Mouse (Mus musculus) mature B cell (primary cell): Measurements from ENCODE around the gene Izumo3.
"Not testable (repeated sequence)": the region's sequence is repeated elsewhere in the genome, so short reads cannot be mapped to it uniquely, and the experiment has no call there.

ENCODE experiments used
- in situ Hi-C: fragments of 300-500 bp; cut with MboI; formaldehyde crosslinking; loops from 2 replicates; pipeline ENCODE4 v1.14.3; 2019

The Izumo3 gene

DNA sequence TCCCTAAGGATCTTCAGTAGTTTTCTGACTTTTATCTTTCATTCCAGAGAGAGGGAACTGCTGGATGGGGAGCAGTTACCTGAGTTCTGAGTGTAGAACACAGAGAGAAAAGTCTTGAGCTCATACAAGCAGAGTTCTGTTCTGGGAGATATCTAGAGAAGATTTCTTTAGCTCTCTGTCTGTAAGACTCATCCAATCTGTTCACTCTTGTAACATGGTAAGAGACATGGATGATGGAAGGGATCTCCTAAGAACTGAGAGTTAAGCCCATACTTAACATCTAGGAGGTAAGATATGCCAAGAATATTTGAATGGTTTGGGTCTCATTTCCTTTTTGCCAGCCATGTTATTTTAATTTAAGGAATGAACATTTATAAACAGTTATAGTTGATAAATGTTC, at the start of gene Izumo3:
Gene Izumo3 (minus strand): TSS at position 101 of the 400 bp plus-strand sequence.
- in situ Hi-C loops = no loop called here

DNA sequence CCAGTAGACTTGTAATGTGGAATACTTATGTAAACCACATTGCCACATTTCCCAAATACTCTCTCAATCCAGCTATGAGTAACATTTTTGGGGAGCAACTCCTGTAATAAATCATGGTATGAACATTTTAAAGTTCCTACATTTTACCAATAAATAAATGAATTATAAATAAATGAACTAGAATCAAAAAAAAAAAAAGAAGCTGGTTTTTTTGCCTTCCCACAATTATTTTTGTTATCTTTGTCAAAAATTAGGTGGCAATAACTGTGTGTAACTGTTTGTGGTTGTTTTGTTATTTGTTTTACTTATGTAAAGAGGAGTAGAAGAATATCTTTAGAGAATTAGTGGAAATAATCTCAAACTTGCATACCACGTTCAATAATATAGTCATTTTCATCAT, 44.6 kb upstream of the Izumo3 start, which contains the start of gene Gm12666:
Gene Gm12666 (minus strand): TSS at position 101 of the 400 bp plus-strand sequence.
- in situ Hi-C loops = not testable (repeated sequence)

DNA sequence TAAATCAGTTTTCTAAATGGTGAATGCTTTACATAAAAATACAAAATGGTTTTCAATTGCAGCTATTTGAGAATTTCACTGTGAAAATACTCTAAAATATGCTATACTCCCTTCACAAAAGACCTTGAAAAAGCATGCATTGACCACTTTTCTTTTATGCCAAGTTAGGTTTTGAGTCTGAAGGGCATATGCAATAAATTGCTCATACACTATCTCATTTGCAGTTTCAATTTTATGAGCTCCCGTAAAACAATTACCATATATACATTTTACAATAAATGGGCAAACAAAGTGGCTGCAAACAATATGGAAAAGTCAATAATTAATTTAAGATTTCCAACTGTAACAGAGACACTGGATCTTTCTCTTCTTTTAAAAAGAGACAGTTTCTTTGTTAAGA, 5.6 kb upstream of the Izumo3 start:
- in situ Hi-C loops = no loop called here

DNA sequence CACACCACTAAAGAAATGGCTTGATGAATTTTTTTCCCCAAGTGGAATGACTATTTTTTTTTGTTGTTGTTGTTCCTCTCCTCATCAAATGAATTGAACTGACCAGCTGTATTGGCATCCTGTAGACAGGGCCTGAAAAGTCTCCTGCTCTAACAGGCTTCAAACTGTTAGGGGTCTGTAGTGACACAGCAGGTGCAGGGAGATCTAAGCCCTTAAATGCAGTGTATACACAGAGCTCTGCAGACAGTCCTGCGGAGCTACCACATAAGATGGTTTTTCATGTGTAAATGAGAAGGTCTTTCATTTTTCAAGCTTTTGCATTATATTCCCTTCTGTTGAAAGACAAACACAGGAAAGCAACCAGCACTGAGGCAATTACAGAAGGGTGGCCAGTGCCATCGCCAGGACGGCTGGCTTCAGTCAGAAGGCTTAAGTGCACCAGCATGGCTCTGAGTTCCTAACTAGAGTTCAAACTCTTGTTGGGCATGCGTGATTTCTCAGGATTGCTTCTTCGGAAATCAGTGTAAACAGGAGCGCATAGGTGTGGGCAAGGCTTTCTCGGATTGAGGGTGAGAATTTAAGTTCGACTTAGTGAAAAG, 35.5 kb downstream of the Izumo3 start:
- in situ Hi-C loops = no loop called here

DNA sequence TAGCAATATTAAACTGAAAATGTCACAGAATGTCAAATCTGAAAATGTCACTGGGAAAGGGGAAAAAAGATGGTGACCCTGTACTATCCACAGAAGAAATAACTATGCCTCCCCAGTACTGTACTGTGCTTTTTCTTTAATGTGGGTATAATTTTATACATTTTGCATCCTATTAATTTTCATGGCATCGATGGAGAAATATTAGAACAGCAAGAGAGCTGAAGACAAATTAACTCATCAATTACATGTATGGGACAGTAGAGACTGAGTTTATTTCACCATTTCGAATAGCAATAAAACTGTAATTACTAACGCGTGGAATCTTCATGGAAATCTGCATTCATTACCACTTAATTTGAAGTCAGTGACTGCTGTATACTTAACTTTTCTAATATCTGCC, 49.6 kb downstream of the Izumo3 start:
- in situ Hi-C loops = no loop called here

DNA sequence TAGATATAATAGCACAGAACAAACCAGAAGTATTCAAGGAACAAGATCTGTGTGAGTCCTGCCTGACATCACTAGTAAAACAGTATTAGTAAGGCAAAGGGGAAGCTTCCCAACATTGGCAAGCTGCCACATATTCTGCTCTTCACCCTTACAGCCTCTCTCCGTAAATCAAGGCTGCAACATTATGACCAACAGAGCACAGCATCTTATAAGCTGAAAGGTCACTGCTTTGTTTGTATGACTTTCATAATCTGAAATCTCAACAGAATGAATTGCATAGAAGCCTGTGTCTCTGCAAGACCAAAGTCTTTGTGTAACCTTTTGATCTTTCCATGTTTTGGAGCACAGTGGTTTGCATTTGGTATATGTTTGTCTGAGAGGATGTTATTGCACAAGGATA, 51.1 kb downstream of the Izumo3 start:
- in situ Hi-C loops = no loop called here
